Mouse (Mus musculus) olfactory bulb, adult 2 months (tissue): ENCODE data around the gene Cmah. TPM values are rescaled to one million over a fixed set of nuclear protein-coding genes. Genes with fewer than 3 reads are reported as not detected.
"Not testable (repeated sequence)": the region's sequence is repeated elsewhere in the genome, so short reads cannot be mapped to it uniquely, and the experiment has no call there.

ENCODE experiments used
- H3K27ac ChIP-seq: fragments of 200-500 bp; 2 replicates; pipeline ENCODE4 v1.5.1; 2012; ENCODE audit warnings: low read depth, low read length; ENCODE audit not compliant: insufficient read depth
- H3K4me1 ChIP-seq: fragments of 200-500 bp; 2 replicates; pipeline ENCODE4 v1.6.1; 2012; ENCODE audit warnings: low read length; ENCODE audit not compliant: control insufficient read depth, insufficient read depth
- H3K4me3 ChIP-seq: fragments of 200-500 bp; 2 replicates; pipeline ENCODE4 v1.5.1; 2012; ENCODE audit warnings: mild to moderate bottlenecking, low read depth, low read length, moderate library complexity; ENCODE audit not compliant: insufficient read depth
- CTCF ChIP-seq: fragments of 200-500 bp; IDR thresholded peaks from 2 replicates; pipeline ENCODE4 v1.5.1; 2012; ENCODE audit warnings: low read depth, mild to moderate bottlenecking, low read length, moderate library complexity; ENCODE audit not compliant: insufficient read depth
- POLR2A ChIP-seq: fragments of 200-500 bp; IDR thresholded peaks from 2 replicates; pipeline ENCODE4 v1.6.1; 2012; ENCODE audit warnings: mild to moderate bottlenecking, low read depth, low read length, moderate library complexity; ENCODE audit not compliant: insufficient read depth
- WGBS: fragments of 180-500 bp; shearing (Covaris S2); methylation state at CpG from one replicate; pipeline ENCODE4 v1.1.7; 2018; 5-methylcytosine and 5-hydroxymethylcytosine counted together
- polyA plus RNA-seq: library from polyadenylated mRNA; stranded (reverse); fragments of >200 nt; gene quantifications from 2 replicates; pipeline ENCODE4 v1.2.4, GENCODE M21; 2012; ENCODE audit warnings: low replicate concordance; ENCODE audit not compliant: missing spikeins, insufficient read depth, insufficient read length

Gene Cmah
- polyA plus RNA-seq, 1 experiment: not detected

- TF ChIP-seq POLR2A (no peak), CTCF (no peak)
- 0 out of 2 replicates have a peak, but pooled peaks cover 3% of the 10 kb centered on the region for H3K4me1 ChIP-seq
- 85% methylated on average over 3 of the region's 3 CpGs for WGBS
- H3K4me3 ChIP-seq: no peak overlapping the region
- H3K27ac ChIP-seq: no peak overlapping the region
Observed at GRCm38 (mm10) chr13:24398488-24398887, 71.3 kb downstream of the Cmah start.

GRCm38 (mm10) chr13:24401821-24402220 lies 74.6 kb downstream of the Cmah start:
- WGBS: 21% methylated on average over 11 of the region's 11 CpGs
- not testable (repeated sequence) for H3K4me1 ChIP-seq, H3K27ac ChIP-seq, H3K4me3 ChIP-seq

GRCm38 (mm10) chr13:24403054-24403453 lies 75.8 kb downstream of the Cmah start:
- no peak overlapping the region for H3K27ac ChIP-seq
- TF ChIP-seq POLR2A: no peak
- no peak for TF ChIP-seq CTCF

GRCm38 (mm10) chr13:24406847-24407246 lies 79.6 kb downstream of the Cmah start:
- 74% methylated on average over 2 of the region's 2 CpGs for WGBS
- Histone ChIP-seq H3K4me3 (no peak overlapping the region), H3K4me1 (0 out of 2 replicates have a peak, but pooled peaks cover under 1% of the 10 kb centered on the region), H3K27ac (no peak overlapping the region)
- TF ChIP-seq CTCF: no peak
- no peak for TF ChIP-seq POLR2A

More at GRCm38 (mm10) chr13:24403054-24403453, 75.8 kb downstream of the Cmah start:
- Histone ChIP-seq H3K4me1 (0 out of 2 replicates have a peak, but pooled peaks cover 3% of the 10 kb centered on the region), H3K4me3 (no peak overlapping the region)

GRCm38 (mm10) chr13:24414635-24415206 lies 87.5 kb downstream of the Cmah start:
- TF ChIP-seq POLR2A: no peak
- TF ChIP-seq CTCF: no peak
- WGBS: 43% methylated on average over 4 of the region's 4 CpGs
- H3K4me1 ChIP-seq: no peaks in the 10 kb centered on the region
- H3K27ac ChIP-seq: no peak overlapping the region
- H3K4me3 ChIP-seq: no peak overlapping the region

GRCm38 (mm10) chr13:24415506-24416206 lies 88.5 kb downstream of the Cmah start:
- Histone ChIP-seq H3K4me3 (no peak overlapping the region), H3K27ac (no peak overlapping the region), H3K4me1 (no peaks in the 10 kb centered on the region)
- TF ChIP-seq CTCF: no peak
- no peak for TF ChIP-seq POLR2A
- 84% methylated on average over 13 of the region's 13 CpGs for WGBS

- Histone ChIP-seq H3K4me1 (no peaks in the 10 kb centered on the region), H3K27ac (no peak overlapping the region), H3K4me3 (no peak overlapping the region)
- TF ChIP-seq POLR2A: no peak
- no peak for TF ChIP-seq CTCF
- WGBS: 51% methylated on average over 4 of the region's 4 CpGs
Observed at GRCm38 (mm10) chr13:24416409-24416808, 89.2 kb downstream of the Cmah start.

GRCm38 (mm10) chr13:24418024-24418423 lies 90.8 kb downstream of the Cmah start:
- no peak overlapping the region for H3K27ac ChIP-seq
- no peak overlapping the region for H3K4me3 ChIP-seq
- no peaks in the 10 kb centered on the region for H3K4me1 ChIP-seq
- TF ChIP-seq CTCF: no peak
- TF ChIP-seq POLR2A: no peak
- WGBS: 49% methylated on average over 1 of the region's 1 CpGs

GRCm38 (mm10) chr13:24418814-24419213 lies 91.6 kb downstream of the Cmah start:
- Histone ChIP-seq H3K4me1 (no peaks in the 10 kb centered on the region), H3K27ac (no peak overlapping the region), H3K4me3 (no peak overlapping the region)
- TF ChIP-seq CTCF (no peak), POLR2A (no peak)
- WGBS: 86% methylated on average over 4 of the region's 4 CpGs
